Mouse (Mus musculus) heart, adult 8-10 months (tissue): Measurements from ENCODE around the gene Wfs1. TPM values are rescaled to one million over a fixed set of nuclear protein-coding genes. Genes with fewer than 3 reads are reported as not detected.
A peak's percentile ranks its signal among the peaks of the same experiment; 100 is the strongest.

Experiments used
- DNase-seq: peaks from one replicate; pipeline ENCODE4 v3.0.0; 2022; ENCODE audit warnings: low spot score
- total RNA-seq, 4 experiments: library from RNA; stranded (reverse); gene quantifications; 2 replicates each; pipeline ENCODE4 v1.2.4; 2022

The Wfs1 gene
- total RNA-seq, 4 experiments from 2014 or later = 92.1 to 104 (median 96.8) TPM

- DNase-seq = no peak
Observed at GRCm38 (mm10) chr5:36933383-36933782, 55.6 kb downstream of the Wfs1 start.

GRCm38 (mm10) chr5:36929376-36929775, 59.6 kb downstream of the Wfs1 start:
- DNase-seq = no peak

- DNase-seq = no peak
Observed at GRCm38 (mm10) chr5:36928701-36929100, 60.3 kb downstream of the Wfs1 start.

- DNase-seq = peak; percentile 26
Observed at GRCm38 (mm10) chr5:36923826-36924700, 64.9 kb downstream of the Wfs1 start.

- DNase-seq = no peak
Observed at GRCm38 (mm10) chr5:36922811-36923210, 66.2 kb downstream of the Wfs1 start.

- DNase-seq = no peak
Observed at GRCm38 (mm10) chr5:36921871-36922270, 67.1 kb downstream of the Wfs1 start.

GRCm38 (mm10) chr5:36920072-36920471, 68.9 kb downstream of the Wfs1 start:
- DNase-seq = no peak

GRCm38 (mm10) chr5:36918016-36918415, 71.0 kb downstream of the Wfs1 start:
- no peak for DNase-seq

- no peak for DNase-seq
Observed at GRCm38 (mm10) chr5:36917245-36917644, 71.8 kb downstream of the Wfs1 start.

GRCm38 (mm10) chr5:36916581-36916980, 72.4 kb downstream of the Wfs1 start:
- no peak for DNase-seq

Other genes starting within 250 kb of the Wfs1 start
- gene Bloc1s4, start 240.6 kb downstream of the Wfs1 start, total RNA-seq = 10 to 100 TPM; 10.6 to 11.4 (median 11.3) TPM
- gene Mrfap1, start 192.4 kb downstream of the Wfs1 start, total RNA-seq = 100 to 1,000 TPM; 261 to 277 (median 272) TPM
- gene Man2b2, start 158.6 kb downstream of the Wfs1 start, total RNA-seq = 10 to 100 TPM; 26.2 to 27.8 (median 27.1) TPM
- 1 to 10 TPM; 5.4 to 7.2 (median 6.3) TPM for gene Ppp2r2c, start 120.7 kb downstream of the Wfs1 start, total RNA-seq
- gene Gm1043, start 96.2 kb upstream of the Wfs1 start, total RNA-seq = under 1 TPM in 1 of 4 experiments, not detected in 3; 0.25 TPM